Mouse (Mus musculus) T-helper 1 cell (primary cell): ENCODE data around the gene Abcf1.
"Not testable (repeated sequence)": the region's sequence is repeated elsewhere in the genome, so short reads cannot be mapped to it uniquely, and the experiment has no call there.

ENCODE experiments used
- in situ Hi-C: fragments of 300-600 bp; cut with MboI, MseI; formaldehyde crosslinking; loops from one replicate; pipeline ENCODE4 v1.15.1; 2025; ENCODE audit warnings: high pct_unique_total_duplicates

The Abcf1 gene

GRCm38 (mm10) chr17:35979401-35980362, 10.1 kb upstream of the Abcf1 start, which contains the start of the genes Gnl1 and Prr3:
Gene Gnl1 (plus strand): TSS chr17:35979851.
Gene Prr3 (minus strand): TSS chr17:35980236.
- in situ Hi-C loops: no loop called here

- in situ Hi-C loops: no loop called here
Measured at GRCm38 (mm10) chr17:35978811-35979400, 9.3 kb upstream of the Abcf1 start.

GRCm38 (mm10) chr17:35972131-35972530, 2.6 kb upstream of the Abcf1 start:
- in situ Hi-C loops: no loop called here

- in situ Hi-C loops: loop anchor here (5.0 kb wide), 1 partner anchor 40 kb away; no protein-coding TSS in a partner anchor
Measured at GRCm38 (mm10) chr17:35967621-35968020, 1.9 kb downstream of the Abcf1 start.

GRCm38 (mm10) chr17:35963279-35963678, 6.3 kb downstream of the Abcf1 start:
- in situ Hi-C loops: no loop called here

GRCm38 (mm10) chr17:35958533-35959223, 10.9 kb downstream of the Abcf1 start:
- in situ Hi-C loops: no loop called here

GRCm38 (mm10) chr17:35954665-35955064, 14.9 kb downstream of the Abcf1 start:
- in situ Hi-C loops: no loop called here

- in situ Hi-C loops: not testable (repeated sequence)
Measured at GRCm38 (mm10) chr17:35952559-35952958, 17.0 kb downstream of the Abcf1 start.

- in situ Hi-C loops: not testable (repeated sequence)
Measured at GRCm38 (mm10) chr17:35950946-35951345, 18.6 kb downstream of the Abcf1 start.

GRCm38 (mm10) chr17:35939941-35940340, 29.6 kb downstream of the Abcf1 start:
- in situ Hi-C loops: loop anchor here (10.0 kb wide), 1 partner anchor 545 kb away; no protein-coding TSS in a partner anchor

- in situ Hi-C loops: loop anchor here (10.0 kb wide), 1 partner anchor 546 kb away; no protein-coding TSS in a partner anchor
Measured at GRCm38 (mm10) chr17:35939108-35939507, 30.5 kb downstream of the Abcf1 start.

- in situ Hi-C loops: loop anchor here (10.0 kb wide), 1 partner anchor 547 kb away; no protein-coding TSS in a partner anchor
Measured at GRCm38 (mm10) chr17:35937700-35938348, 31.7 kb downstream of the Abcf1 start.

GRCm38 (mm10) chr17:35935763-35936162, 33.8 kb downstream of the Abcf1 start:
- in situ Hi-C loops: loop anchor here (10.0 kb wide), 1 partner anchor 549 kb away; no protein-coding TSS in a partner anchor

GRCm38 (mm10) chr17:35932608-35933007, 37.0 kb downstream of the Abcf1 start:
- in situ Hi-C loops: loop anchor here (10.0 kb wide), 1 partner anchor 552 kb away; no protein-coding TSS in a partner anchor

- in situ Hi-C loops: loop anchor here (10.0 kb wide), 1 partner anchor 554 kb away; no protein-coding TSS in a partner anchor
Measured at GRCm38 (mm10) chr17:35930627-35931026, 38.9 kb downstream of the Abcf1 start.

GRCm38 (mm10) chr17:35929534-35929933, 40.0 kb downstream of the Abcf1 start:
- in situ Hi-C loops: loop anchor here (5.0 to 10.0 kb wide), 2 partner anchors 38 to 185 kb away; partner anchors contain the start of gene Abcf1

GRCm38 (mm10) chr17:35927471-35927870, 42.1 kb downstream of the Abcf1 start:
- in situ Hi-C loops: loop anchor here (5.0 to 10.0 kb wide), 2 partner anchors 40 to 187 kb away; partner anchors contain the start of gene Abcf1

- in situ Hi-C loops: loop anchor here (10.0 kb wide), 1 partner anchor 192 kb away; no protein-coding TSS in a partner anchor
Measured at GRCm38 (mm10) chr17:35923281-35923680, 46.3 kb downstream of the Abcf1 start.

- in situ Hi-C loops: loop anchor here (10.0 kb wide), 1 partner anchor 192 kb away; no protein-coding TSS in a partner anchor
Measured at GRCm38 (mm10) chr17:35922566-35922965, 47.0 kb downstream of the Abcf1 start.

GRCm38 (mm10) chr17:35921710-35922109, 47.9 kb downstream of the Abcf1 start:
- in situ Hi-C loops: loop anchor here (10.0 kb wide), 1 partner anchor 193 kb away; no protein-coding TSS in a partner anchor
